Mouse (Mus musculus) brain, embryonic 14.5 days (tissue): ENCODE measurements around the gene Chrna1. TPM values are rescaled to one million over a fixed set of nuclear protein-coding genes. Genes with fewer than 3 reads are reported as not detected.
A peak's percentile ranks its signal among the peaks of the same experiment; 100 is the strongest.
"Not testable (repeated sequence)": the region's sequence is repeated elsewhere in the genome, so short reads cannot be mapped to it uniquely, and the experiment has no call there.

Experiments
- DNase-seq: peaks from one replicate; pipeline ENCODE4 v3.0.0-alpha.2; 2011; ENCODE audit warnings: low read depth
- CTCF ChIP-seq: fragments of 200-500 bp; IDR thresholded peaks from 2 replicates; pipeline ENCODE4 v1.5.1; 2012; ENCODE audit warnings: inconsistent platforms, mild to moderate bottlenecking, moderate library complexity, borderline replicate concordance; ENCODE audit not compliant: insufficient read depth, insufficient read length; ENCODE audit errors: extremely low read depth
- POLR2A ChIP-seq: fragments of 200-500 bp; IDR thresholded peaks from 2 replicates; pipeline ENCODE4 v1.6.1; 2012; ENCODE audit warnings: mild to moderate bottlenecking, inconsistent platforms, borderline replicate concordance; ENCODE audit not compliant: poor library complexity, insufficient read depth, insufficient read length, severe bottlenecking; ENCODE audit errors: extremely low read depth
- polyA plus RNA-seq: library from polyadenylated mRNA; depleted of rRNA; stranded (reverse); fragments of >200 nt; gene quantifications from 2 replicates; pipeline ENCODE4 v1.2.3, GENCODE M21; 2012

Chrna1 gene
- polyA plus RNA-seq, 1 experiment: 0.12 TPM

- TF ChIP-seq POLR2A (no peak), CTCF (no peak)
- DNase-seq: no peak
Measured at GRCm38 (mm10) chr2:73571901-73572300, 8.2 kb downstream of the Chrna1 start.

DNA sequence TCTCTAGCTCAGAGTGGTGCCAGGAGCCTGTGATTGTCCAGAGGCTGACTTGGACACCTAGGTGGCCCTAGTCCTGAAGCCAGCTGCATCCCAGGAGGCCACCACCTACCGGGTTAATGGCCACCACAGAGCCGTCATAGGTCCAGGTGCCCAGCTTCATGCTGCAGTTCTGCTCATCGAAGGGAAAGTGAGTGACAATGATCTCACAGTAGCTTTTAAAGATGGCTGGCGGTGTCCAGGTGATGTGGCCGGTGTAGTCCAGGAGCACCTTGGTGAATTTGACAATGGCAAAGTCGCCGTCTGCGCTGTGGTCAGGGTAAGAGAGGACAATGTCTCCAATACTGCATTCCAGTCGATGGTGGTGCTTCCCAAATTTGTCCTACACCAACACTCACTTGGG, 8.8 kb downstream of the Chrna1 start:
- TF ChIP-seq CTCF: no peak
- TF ChIP-seq POLR2A: no peak
- no peak for DNase-seq

DNA sequence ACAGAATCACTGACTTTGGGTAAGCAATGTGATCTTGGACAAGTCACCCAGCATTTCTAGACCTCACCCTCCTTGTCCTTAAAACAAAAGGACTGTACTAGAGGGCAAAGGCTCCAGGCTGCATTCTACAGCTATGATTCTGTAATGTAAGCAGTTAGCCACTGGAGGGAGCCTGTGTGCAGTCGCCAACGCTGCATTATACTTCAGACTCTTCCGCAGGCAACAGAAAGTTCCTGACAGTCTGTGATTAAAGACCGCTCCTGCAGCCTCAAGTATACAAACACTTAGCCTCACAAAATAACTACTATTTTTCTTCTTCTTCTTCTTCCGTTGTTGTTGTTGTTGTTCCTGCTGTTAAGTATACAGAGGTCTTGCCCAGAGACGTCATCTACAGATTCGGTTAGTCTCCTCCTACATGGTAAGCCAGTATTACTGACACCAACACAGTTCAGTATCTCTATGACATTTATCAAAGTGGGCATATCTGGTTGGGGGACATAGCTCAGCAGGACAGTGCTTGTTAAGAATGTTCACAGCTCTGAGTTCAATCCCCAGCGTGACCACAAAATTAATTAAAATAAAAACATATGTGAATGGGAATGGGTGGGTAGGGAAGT, 13.0 kb downstream of the Chrna1 start:
- DNase-seq: peak; percentile 81
- TF ChIP-seq CTCF: peak; percentile 83
- no peak for TF ChIP-seq POLR2A

DNA sequence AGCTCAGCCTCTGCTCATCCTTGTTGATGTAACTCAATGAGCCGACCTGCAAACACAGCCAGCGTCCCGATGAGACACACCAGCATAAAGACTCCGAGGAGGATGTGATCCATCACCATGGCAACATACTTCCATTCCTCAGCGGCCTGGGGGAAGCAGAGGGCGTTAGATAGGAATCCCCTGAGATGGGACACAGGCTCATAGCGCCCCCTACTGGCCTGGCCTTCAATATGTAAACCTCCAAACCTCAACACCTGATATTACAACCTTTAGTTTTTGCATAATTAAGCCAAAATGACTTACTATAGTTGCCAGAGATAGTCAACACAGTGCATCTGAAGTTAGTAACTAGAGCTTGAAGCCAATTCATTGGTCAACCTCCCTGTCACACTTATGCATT, 14.0 kb downstream of the Chrna1 start:
- peak; percentile 71 for DNase-seq
- TF ChIP-seq CTCF: peak; percentile 40; the same call in 1 of the 2 replicates
- no peak for TF ChIP-seq POLR2A

DNA sequence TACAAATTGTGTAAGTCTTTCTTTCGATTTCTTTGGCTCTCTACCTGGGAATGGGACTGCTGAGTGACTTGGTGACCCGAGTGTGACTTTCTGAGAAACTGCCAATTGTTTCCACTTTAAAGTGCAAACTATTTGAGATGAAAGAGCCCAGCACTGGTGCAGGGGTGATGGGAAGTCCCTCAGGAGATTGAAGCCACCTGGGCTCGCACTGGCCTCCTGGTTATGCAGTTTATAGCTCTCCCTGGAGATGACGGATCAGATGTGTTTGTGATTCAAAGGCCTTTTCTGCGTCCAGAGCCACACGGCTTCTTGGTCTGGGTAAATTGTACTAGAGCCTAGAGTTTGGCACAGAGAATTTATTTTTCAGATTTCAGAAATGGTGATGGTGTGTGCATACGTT, 16.4 kb downstream of the Chrna1 start:
- no peak for DNase-seq
- TF ChIP-seq CTCF (no peak), POLR2A (no peak)

DNA sequence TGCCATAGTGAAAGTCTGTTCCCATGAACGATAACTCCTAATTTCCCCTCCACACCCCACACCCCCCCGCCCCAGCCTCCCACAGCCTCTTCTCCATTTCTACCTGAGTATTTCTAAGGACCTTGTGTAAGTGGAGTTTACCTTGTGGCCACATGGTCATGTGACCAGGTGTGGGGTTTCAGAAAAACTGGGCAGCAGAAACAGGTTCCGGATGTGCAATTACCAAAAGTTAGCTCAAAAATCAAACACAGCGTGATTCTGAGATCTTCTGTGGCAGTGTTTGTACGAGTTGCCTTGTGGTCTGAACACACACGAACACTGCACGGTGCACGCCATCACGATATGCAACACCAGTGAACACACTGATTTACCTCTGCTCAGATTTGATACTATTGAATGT, 17.5 kb downstream of the Chrna1 start:
- no peak for DNase-seq
- no peak for TF ChIP-seq CTCF
- no peak for TF ChIP-seq POLR2A

DNA sequence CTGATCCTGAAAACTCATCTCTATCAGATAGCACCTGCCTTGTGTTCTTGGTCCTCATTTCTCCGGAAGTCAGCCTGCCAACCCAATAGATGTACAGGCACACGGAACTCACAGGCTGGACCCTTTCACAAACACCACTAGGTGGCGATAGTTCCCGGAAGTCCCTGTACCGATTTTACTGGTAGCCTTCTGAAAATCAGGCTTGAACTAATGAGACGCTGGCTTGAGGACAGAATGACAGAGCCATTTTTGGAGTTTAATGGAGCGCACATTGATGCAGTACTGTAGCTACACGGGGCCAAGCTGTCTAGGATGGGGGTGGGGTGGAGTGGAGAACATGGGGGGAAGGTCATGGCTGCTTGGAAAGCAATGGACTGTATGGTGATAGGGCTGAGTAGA, 18.5 kb downstream of the Chrna1 start:
- TF ChIP-seq POLR2A (no peak), CTCF (peak; percentile 80)
- DNase-seq: peak; percentile 89

DNA sequence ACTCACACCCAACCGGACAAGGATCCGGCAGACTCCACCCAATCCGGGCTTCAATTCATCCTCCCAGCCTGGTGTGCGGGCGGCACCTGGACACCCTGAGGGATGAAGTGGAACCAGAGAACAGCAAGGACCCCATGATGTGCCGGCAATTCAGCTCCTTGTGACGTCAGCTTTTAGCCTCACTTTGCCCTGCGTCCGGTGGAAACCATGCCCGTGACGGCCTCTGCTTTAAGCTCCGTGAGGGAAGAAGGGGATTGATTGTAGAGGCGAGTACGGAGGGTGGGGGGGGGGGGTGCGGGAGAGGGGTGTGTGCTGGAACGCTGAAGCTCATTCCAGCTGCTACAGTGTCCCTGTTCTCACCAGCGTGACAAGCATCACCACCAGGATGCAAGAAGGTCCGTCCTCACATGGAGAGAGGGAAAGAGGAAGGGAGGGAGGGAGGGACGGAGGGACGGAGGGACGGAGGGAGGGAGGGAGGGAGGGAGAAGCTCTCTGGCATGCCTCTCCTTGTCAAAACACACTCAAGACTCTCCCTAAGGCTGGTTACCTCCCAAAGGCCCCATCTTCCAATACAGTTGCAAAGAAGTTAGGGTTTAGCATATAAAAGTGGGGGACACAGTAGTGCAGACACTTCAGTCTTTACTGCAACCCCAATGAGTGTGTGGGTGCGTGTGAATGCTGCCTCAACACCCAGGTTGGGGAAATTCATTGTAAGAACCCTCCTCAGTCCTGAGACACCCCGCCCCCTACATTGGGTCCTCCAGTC, 19.1 kb downstream of the Chrna1 start:
- peak; percentile 42 for DNase-seq
- TF ChIP-seq CTCF (no peak), POLR2A (no peak)

- DNase-seq: no peak
- TF ChIP-seq CTCF (no peak), POLR2A (no peak)
Measured at GRCm38 (mm10) chr2:73560445-73560844, 19.7 kb downstream of the Chrna1 start.

DNA sequence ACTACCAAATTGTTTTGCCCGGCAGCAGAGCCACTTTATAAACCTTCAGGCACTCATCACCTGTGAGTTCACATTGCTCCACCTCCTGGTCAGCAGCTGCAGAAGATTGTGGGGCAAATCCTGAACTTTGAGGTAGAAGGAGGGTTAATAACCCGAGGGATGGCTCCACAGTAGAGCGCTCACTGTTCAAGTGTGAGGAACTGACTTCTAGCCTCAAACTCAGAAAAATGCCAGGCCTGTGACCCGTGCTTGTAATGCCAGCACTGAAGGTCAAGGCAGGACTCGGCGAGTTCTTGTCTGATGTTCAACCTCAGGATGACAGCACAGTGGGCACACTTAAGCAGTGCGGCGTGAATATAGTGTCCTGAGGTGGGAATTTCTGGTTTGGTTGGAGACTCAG, 22.2 kb downstream of the Chrna1 start:
- DNase-seq: no peak
- no peak for TF ChIP-seq POLR2A
- TF ChIP-seq CTCF: no peak

- not testable (repeated sequence) for DNase-seq
Measured at GRCm38 (mm10) chr2:73557061-73557460, 23.1 kb downstream of the Chrna1 start.

DNA sequence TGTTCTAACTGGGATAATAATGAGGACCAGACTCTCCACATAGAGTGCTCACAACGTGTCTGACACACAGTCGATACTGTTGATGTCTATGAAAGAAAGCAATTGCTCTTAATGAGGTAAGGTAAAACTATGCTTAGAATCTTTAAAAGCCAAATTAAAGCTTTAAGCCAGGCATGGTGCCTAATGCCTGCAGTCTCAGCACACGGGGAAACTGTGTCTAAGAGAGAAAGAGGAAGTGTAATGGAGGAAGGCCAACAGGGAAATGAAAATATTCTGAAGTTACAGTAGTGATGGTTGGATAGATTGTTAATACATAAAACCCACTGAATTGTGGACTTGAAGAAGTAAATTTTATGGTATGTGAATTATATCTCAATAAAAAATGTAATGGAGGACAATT, 25.7 kb downstream of the Chrna1 start:
- no peak for DNase-seq
- no peak for TF ChIP-seq POLR2A
- TF ChIP-seq CTCF: no peak

DNA sequence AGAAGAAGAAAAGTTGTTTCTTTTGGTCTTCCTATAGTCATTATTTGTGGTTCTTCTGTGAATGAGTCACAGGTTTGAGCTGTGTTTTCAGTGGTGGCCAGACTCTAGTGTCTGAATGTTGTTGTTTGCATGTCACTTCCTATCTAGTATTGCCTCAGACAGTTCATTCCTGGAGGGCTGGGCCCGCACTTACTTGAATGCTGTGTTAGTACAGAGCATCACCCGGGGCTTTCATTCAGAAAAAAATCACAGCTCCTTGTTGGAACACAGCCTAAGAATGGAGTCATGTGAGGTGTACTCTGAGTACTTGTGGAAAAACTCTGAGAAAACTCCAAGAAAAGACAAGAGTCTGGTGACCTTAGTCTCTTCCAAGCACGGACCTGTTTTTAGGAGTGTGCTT, 27.2 kb downstream of the Chrna1 start:
- DNase-seq: no peak
- no peak for TF ChIP-seq POLR2A
- no peak for TF ChIP-seq CTCF

DNA sequence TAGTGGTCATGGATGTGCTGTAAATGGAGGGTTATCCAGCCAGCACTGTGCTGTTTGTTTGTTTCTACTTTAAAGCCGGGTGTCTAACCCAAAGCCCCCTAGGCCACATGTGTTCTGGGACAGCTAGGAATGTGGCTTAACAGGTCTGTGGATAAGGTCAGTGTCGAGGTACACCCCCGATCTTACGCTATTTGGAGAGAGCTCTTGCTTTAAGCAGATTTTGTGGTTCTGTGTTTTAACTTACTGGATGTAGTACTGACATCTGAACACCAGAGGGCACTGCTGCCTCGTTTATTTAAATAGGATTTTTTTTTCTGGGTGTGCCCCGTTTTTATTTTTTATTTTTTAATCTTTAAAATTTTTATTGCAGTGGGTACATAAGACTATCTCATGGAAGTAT, 29.4 kb downstream of the Chrna1 start:
- TF ChIP-seq POLR2A (no peak), CTCF (peak; percentile 38; the same call in 1 of the 2 replicates)
- peak; percentile 79 for DNase-seq

DNA sequence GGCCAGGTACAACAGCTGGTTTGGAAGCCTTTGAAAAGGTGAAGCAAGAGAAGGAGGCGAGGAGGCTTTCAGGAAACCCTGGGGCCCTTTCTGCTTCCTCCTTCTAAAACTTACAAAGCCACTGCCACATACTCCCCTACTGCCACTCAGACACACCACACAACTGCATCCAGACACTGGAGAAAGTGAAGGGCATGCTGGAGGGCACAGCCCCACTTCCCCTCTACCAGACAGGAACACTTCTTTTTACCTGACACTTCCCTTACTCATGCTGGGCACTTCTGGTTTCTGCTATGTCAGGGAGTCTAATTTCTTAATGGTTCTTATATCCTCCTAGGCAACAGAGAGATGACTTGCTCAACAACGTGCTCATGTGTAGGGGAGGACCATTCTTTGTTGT, 31.6 kb downstream of the Chrna1 start:
- no peak for TF ChIP-seq POLR2A
- no peak for TF ChIP-seq CTCF
- DNase-seq: no peak

GRCm38 (mm10) chr2:73547256-73547655, 32.9 kb downstream of the Chrna1 start:
- TF ChIP-seq POLR2A (no peak), CTCF (no peak)

More at GRCm38 (mm10) chr2:73547256-73547655, 32.9 kb downstream of the Chrna1 start:
- no peak for DNase-seq
